Mouse (Mus musculus): ENCODE data around the gene Cnksr1. TPM values are rescaled to one million over a fixed set of nuclear protein-coding genes. Genes with fewer than 3 reads are reported as not detected.

Cnksr1 gene
- polyA plus RNA-seq (2014; fragmentation: Illumina TruSeq; extraction: RNeasy Lipid Tissue Mini Kit (QIAGEN cat#74804); ENCODE audit: low read depth, low replicate concordance), result 3.5 TPM

DNA sequence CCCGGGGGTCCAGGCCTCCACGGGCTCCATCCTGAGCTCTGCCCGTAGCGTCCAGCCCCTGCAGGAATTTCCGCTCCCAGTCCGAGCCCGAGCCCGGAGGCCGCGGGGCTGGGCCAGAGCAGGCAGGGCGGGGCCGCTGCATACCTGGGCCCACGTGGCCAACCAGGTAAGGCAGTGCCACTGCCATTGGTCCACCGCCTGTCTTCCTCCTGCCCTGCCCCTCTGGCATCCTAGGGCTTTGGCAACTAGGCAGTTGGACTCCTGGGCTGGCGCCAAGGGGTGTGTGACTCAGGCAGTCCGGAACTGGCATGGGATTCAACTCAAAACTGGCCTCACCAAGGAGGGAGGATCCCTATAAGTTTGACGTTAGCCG is at the start of gene Cnksr1:
Gene Cnksr1, minus strand, starts transcription at position 121 of the 373 bp plus-strand sequence.

DNA sequence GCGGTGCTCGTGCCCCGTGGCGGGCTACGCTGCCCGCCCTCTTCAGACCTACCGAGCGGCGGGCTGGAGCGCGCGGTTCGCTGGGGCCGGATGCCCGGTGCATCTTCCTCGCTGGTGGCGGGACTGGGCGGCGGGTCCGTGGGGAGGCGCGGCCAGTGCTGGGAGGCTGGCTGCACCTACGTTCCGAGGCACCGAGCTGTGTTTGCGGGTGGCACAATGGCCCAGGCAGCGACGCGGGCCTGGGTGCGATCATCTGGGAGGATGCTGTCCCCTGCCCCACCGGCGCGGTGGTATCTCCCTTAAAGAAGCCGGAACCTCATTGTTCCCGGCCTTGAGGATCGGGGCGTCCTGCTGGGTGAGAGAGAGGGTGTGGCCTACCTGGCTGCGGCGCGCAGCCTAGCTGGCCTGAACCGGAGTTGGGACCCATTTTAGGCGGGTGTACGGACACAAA is 49.4 kb upstream of the Cnksr1 start, which contains the start of gene Pdik1l:
Gene Pdik1l, minus strand, starts transcription at position 321 of the 451 bp plus-strand sequence.

DNA sequence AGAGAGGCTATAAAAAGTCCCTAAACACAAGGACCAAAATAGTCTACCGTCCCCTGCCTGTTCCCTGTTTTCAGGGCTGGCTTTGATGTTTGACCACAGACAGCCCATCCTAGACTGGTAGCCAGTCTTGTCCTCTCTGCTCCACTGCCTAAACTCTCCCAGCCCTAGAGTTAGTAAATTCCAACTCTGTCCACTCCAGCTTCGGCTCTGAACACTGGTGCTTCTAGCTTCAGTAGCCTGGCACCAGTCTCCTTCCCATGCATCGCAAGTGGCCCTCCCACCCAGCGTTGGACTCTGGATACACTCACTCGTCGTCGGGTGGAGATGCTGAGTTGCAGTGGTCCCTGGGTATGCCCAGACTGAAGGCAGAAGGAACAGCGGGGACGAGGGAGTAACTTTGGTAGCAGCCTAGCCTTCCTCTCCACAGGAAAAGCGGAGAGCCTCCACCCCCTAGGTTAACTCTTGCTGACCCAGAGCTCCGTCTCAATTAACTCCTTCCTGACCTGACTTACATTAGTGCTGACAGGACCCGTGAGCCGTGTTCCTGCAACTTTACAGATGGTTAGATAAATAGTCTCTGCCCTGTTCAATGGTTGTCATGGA is 15.6 kb upstream of the Cnksr1 start, which contains the start of gene Grrp1:
Gene Grrp1, minus strand, starts transcription at position 385 of the 603 bp plus-strand sequence.

GRCm38 (mm10) chr4:134246719-134247258 is 8.6 kb upstream of the Cnksr1 start, which contains the start of gene Gm30191:
Gm30191 (plus strand) TSS chr4:134246935.

DNA sequence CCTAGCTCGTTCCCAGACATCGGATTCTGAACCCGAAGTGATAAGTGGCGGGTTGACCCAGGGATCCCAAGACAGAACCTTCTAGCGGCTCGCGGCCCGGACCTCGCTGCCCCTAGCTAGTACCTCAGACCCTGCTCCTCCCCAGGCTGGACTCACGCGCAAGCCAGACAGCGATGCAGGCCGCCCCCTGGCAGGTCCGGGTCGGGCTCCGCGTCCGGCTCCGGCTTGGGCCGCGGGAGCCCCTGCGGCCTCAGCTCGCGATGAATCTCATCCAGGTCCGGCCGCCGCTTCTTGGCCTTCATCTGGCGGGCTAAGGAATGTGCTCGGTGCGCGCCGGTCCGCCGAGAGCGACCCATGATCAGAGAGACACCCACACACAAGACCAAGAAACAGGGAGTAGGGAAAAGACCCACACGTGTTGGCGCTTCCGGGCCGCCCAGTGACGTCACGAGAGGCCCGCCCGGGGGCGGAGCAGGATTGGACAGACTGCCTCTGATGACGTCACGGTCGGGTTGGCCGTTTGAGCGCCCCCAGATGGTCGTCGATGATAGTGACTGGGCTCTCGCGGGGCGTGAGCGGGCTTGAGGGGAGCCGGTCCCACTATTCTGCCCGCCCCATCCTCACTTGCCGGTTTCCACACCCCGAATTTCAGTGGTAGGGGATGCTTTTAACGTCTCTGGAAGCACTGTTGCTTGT is 7.1 kb upstream of the Cnksr1 start, which contains the start of gene Zfp593:
Gene Zfp593, minus strand, starts transcription at position 445 of the 696 bp plus-strand sequence.

GRCm38 (mm10) chr4:134243516-134244250 is 5.5 kb upstream of the Cnksr1 start, which contains the start of gene E130218I03Rik:
E130218I03Rik (plus strand) TSS chr4:134243662.

GRCm38 (mm10) chr4:134227194-134227593 is 11.0 kb downstream of the Cnksr1 start, which contains the start of gene Catsper4:
Catsper4 (minus strand) TSS chr4:134227383.

GRCm38 (mm10) chr4:134202904-134203303 is 35.3 kb downstream of the Cnksr1 start, which contains the start of gene Gm7534:
Gm7534 (minus strand) TSS chr4:134203004.

Other genes with a start within 250 kb of the Cnksr1 start
- 14.4 TPM for gene Dhdds, start 237.5 kb downstream of the Cnksr1 start, polyA plus RNA-seq (2014; fragmentation: Illumina TruSeq; extraction: RNeasy Lipid Tissue Mini Kit (QIAGEN cat#74804); ENCODE audit: low read depth, low replicate concordance)
- not detected for gene Lin28a, start 219.6 kb downstream of the Cnksr1 start, polyA plus RNA-seq (2014; fragmentation: Illumina TruSeq; extraction: RNeasy Lipid Tissue Mini Kit (QIAGEN cat#74804); ENCODE audit: low read depth, low replicate concordance)
- gene Zfp683, start 184.6 kb downstream of the Cnksr1 start, polyA plus RNA-seq (2014; fragmentation: Illumina TruSeq; extraction: RNeasy Lipid Tissue Mini Kit (QIAGEN cat#74804); ENCODE audit: low read depth, low replicate concordance), result not detected
- gene Crybg2, start 177.6 kb downstream of the Cnksr1 start, polyA plus RNA-seq (2014; fragmentation: Illumina TruSeq; extraction: RNeasy Lipid Tissue Mini Kit (QIAGEN cat#74804); ENCODE audit: low read depth, low replicate concordance), result 4.6 TPM
- gene Cd52, start 143.3 kb downstream of the Cnksr1 start, polyA plus RNA-seq (2014; fragmentation: Illumina TruSeq; extraction: RNeasy Lipid Tissue Mini Kit (QIAGEN cat#74804); ENCODE audit: low read depth, low replicate concordance), result 83.4 TPM
- gene Ubxn11, start 135.8 kb downstream of the Cnksr1 start, polyA plus RNA-seq (2014; fragmentation: Illumina TruSeq; extraction: RNeasy Lipid Tissue Mini Kit (QIAGEN cat#74804); ENCODE audit: low read depth, low replicate concordance), result not detected
- 3.5 TPM for gene Sh3bgrl3, start 109.6 kb downstream of the Cnksr1 start, polyA plus RNA-seq (2014; fragmentation: Illumina TruSeq; extraction: RNeasy Lipid Tissue Mini Kit (QIAGEN cat#74804); ENCODE audit: low read depth, low replicate concordance)
- gene Cep85, start 51.3 kb downstream of the Cnksr1 start, polyA plus RNA-seq (2014; fragmentation: Illumina TruSeq; extraction: RNeasy Lipid Tissue Mini Kit (QIAGEN cat#74804); ENCODE audit: low read depth, low replicate concordance), result 5.8 TPM
- gene Gm7534, start 35.4 kb downstream of the Cnksr1 start, polyA plus RNA-seq (2014; fragmentation: Illumina TruSeq; extraction: RNeasy Lipid Tissue Mini Kit (QIAGEN cat#74804); ENCODE audit: low read depth, low replicate concordance), result not detected
- gene Catsper4, start 11.0 kb downstream of the Cnksr1 start, polyA plus RNA-seq (2014; fragmentation: Illumina TruSeq; extraction: RNeasy Lipid Tissue Mini Kit (QIAGEN cat#74804); ENCODE audit: low read depth, low replicate concordance), result 0.54 TPM
- gene E130218I03Rik, start 5.3 kb upstream of the Cnksr1 start, polyA plus RNA-seq (2014; fragmentation: Illumina TruSeq; extraction: RNeasy Lipid Tissue Mini Kit (QIAGEN cat#74804); ENCODE audit: low read depth, low replicate concordance), result not detected
- gene Zfp593, start 7.2 kb upstream of the Cnksr1 start, polyA plus RNA-seq (2014; fragmentation: Illumina TruSeq; extraction: RNeasy Lipid Tissue Mini Kit (QIAGEN cat#74804); ENCODE audit: low read depth, low replicate concordance), result 0.28 TPM
- gene Gm30191, start 8.5 kb upstream of the Cnksr1 start, polyA plus RNA-seq (2014; fragmentation: Illumina TruSeq; extraction: RNeasy Lipid Tissue Mini Kit (QIAGEN cat#74804); ENCODE audit: low read depth, low replicate concordance), result not detected
- gene Grrp1, start 15.7 kb upstream of the Cnksr1 start, polyA plus RNA-seq (2014; fragmentation: Illumina TruSeq; extraction: RNeasy Lipid Tissue Mini Kit (QIAGEN cat#74804); ENCODE audit: low read depth, low replicate concordance), result not detected
- gene Pdik1l, start 49.5 kb upstream of the Cnksr1 start, polyA plus RNA-seq (2014; fragmentation: Illumina TruSeq; extraction: RNeasy Lipid Tissue Mini Kit (QIAGEN cat#74804); ENCODE audit: low read depth, low replicate concordance), result 35.7 TPM
- gene Trim63, start 76.7 kb upstream of the Cnksr1 start, polyA plus RNA-seq (2014; fragmentation: Illumina TruSeq; extraction: RNeasy Lipid Tissue Mini Kit (QIAGEN cat#74804); ENCODE audit: low read depth, low replicate concordance), result not detected
- gene Slc30a2, start 104.8 kb upstream of the Cnksr1 start, polyA plus RNA-seq (2014; fragmentation: Illumina TruSeq; extraction: RNeasy Lipid Tissue Mini Kit (QIAGEN cat#74804); ENCODE audit: low read depth, low replicate concordance), result 0.13 TPM
- 0.09 TPM for gene Extl1, start 145.5 kb upstream of the Cnksr1 start, polyA plus RNA-seq (2014; fragmentation: Illumina TruSeq; extraction: RNeasy Lipid Tissue Mini Kit (QIAGEN cat#74804); ENCODE audit: low read depth, low replicate concordance)
- gene Pafah2, start 157.9 kb upstream of the Cnksr1 start, polyA plus RNA-seq (2014; fragmentation: Illumina TruSeq; extraction: RNeasy Lipid Tissue Mini Kit (QIAGEN cat#74804); ENCODE audit: low read depth, low replicate concordance), result 22.4 TPM
- 90.8 TPM for gene Stmn1, start 229.9 kb upstream of the Cnksr1 start, polyA plus RNA-seq (2014; fragmentation: Illumina TruSeq; extraction: RNeasy Lipid Tissue Mini Kit (QIAGEN cat#74804); ENCODE audit: low read depth, low replicate concordance)